Mouse (Mus musculus): ENCODE results near the gene Auts2. TPM values are rescaled to one million over a fixed set of nuclear protein-coding genes. Genes with fewer than 3 reads are reported as not detected.
A peak's percentile ranks its signal among the peaks of the same experiment; 100 is the strongest.

Gene Auts2
- total RNA-seq, 2 experiments from 2014 or later, result 103 to 156 TPM

GRCm38 (mm10) chr5:132033491-132034350 is 509.4 kb downstream of the Auts2 start:
- DNase-seq (ENCODE audit: extremely low spot score in 1 of 2, low spot score in 1 of 2), result no peak

GRCm38 (mm10) chr5:132030941-132031531 is 512.1 kb downstream of the Auts2 start:
- no peak for DNase-seq (ENCODE audit: extremely low spot score in 1 of 2, low spot score in 1 of 2)

- DNase-seq (ENCODE audit: extremely low spot score in 1 of 2, low spot score in 1 of 2), result peak; percentile 56 to 75
These were observed 513.5 kb downstream of the Auts2 start for GRCm38 (mm10) chr5:132029638-132030037.

- DNase-seq (ENCODE audit: extremely low spot score in 1 of 2, low spot score in 1 of 2), result no peak
These were observed 514.1 kb downstream of the Auts2 start for GRCm38 (mm10) chr5:132029038-132029437.

GRCm38 (mm10) chr5:132027859-132028498 is 515.2 kb downstream of the Auts2 start:
- no peak for DNase-seq (ENCODE audit: extremely low spot score in 1 of 2, low spot score in 1 of 2)

- no peak for DNase-seq (ENCODE audit: extremely low spot score in 1 of 2, low spot score in 1 of 2)
These were observed 529.8 kb downstream of the Auts2 start for GRCm38 (mm10) chr5:132013296-132013695.

- no peak for DNase-seq (ENCODE audit: extremely low spot score in 1 of 2, low spot score in 1 of 2)
These were observed 531.3 kb downstream of the Auts2 start for GRCm38 (mm10) chr5:132011795-132012194.

GRCm38 (mm10) chr5:132008703-132009222 is 534.4 kb downstream of the Auts2 start:
- DNase-seq (ENCODE audit: extremely low spot score in 1 of 2, low spot score in 1 of 2), result no peak

DNA sequence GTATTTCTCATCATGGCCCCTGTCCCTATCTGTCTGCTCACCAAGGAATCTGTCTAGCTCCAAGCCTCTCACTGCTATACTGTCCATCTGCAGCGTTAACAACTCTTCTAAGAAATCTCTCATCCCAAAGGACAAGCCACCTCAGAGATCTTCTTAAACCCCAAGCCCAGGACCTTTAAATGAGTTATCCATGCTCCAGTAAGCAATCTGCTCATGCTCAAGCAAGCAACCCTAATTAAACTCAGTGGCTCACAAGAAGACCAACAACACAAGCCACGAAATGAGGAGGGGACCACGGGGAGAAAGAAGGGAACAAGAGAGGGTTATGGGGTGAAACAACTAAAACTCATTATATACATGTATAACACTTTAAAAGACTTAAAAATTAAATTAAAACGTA is 535.2 kb downstream of the Auts2 start:
- DNase-seq (ENCODE audit: extremely low spot score in 1 of 2, low spot score in 1 of 2), result no peak

GRCm38 (mm10) chr5:131992681-131993211 is 550.4 kb downstream of the Auts2 start:
- DNase-seq (ENCODE audit: extremely low spot score in 1 of 2, low spot score in 1 of 2), result no peak

DNA sequence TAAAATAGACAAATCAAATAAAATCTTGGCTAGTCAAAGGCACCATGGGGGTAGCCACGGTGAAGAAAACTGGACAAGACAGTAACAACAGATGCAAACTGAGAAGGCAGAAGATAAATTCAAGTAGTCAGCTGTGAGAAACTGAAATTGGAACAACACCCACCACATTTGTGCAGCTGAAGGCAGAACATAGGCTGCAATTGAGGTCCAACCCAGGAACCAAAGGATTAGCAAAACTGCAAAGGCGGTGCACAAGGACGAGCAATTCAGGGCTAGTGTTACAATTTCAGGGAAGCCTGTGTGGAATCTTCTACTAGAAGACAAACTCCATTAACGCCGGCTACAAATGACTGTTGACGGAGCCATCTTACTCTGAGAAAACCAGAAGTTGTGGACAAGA is 550.9 kb downstream of the Auts2 start:
- no peak for DNase-seq (ENCODE audit: extremely low spot score in 1 of 2, low spot score in 1 of 2)

DNA sequence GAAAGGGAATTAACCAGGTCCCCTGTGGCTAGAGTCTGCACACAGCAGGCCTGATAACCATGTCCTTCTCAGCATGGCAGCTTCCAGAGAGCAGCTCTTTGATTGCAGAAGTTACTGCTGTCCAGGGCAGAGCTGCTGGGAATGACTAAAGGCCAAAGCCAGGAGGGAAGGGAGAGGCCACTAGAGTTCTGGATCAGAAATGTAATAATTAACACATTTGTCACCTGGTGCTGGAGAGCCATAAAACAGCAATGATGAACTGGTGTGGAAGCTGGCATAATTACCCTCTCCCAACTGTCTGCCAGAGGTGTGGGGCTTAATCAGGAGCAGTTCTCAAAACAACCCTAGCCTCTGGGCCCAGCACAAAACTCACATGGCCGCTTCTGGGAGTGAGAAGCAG is 552.6 kb downstream of the Auts2 start:
- no peak for DNase-seq (ENCODE audit: extremely low spot score in 1 of 2, low spot score in 1 of 2)

DNA sequence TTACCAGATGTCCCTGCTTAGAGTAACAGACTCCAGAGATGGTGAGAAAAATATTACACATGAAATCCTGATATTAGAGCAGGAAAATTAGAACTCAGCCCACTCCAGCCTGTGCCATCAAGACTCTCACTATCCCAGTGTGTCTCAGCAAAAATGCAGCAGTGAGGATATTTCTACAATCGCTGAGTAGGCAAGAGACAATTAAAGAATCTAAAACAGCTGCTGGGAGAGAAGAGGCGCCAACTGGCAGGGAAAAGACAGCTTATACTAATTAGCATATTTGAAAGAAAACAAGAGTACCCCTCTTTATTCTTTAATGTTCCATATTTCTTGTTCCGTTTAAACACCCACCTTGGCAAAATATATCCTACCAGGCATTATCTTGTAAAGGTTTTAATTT is 561.7 kb downstream of the Auts2 start:
- DNase-seq (ENCODE audit: extremely low spot score in 1 of 2, low spot score in 1 of 2), result no peak

DNA sequence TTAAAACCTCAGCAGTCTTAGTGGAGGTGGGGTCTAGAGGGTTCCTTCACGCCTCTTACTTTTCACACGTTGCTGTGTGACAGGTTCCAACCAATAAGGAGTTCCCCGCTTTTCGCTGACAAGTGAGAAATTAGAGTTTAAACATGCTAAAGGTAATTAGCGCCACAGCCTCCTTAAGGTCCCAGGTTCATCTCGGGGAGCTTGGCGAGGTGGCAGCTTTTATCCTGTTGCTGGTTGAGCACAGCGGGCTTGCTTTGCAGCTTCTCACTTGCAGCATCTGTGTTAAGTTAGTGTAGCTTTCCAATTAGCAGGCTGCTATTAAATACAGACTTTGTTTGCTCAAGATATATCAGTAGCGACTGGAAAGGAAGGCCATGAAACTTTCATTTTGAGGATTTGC is 564.2 kb downstream of the Auts2 start:
- no peak for DNase-seq (ENCODE audit: extremely low spot score in 1 of 2, low spot score in 1 of 2)

DNA sequence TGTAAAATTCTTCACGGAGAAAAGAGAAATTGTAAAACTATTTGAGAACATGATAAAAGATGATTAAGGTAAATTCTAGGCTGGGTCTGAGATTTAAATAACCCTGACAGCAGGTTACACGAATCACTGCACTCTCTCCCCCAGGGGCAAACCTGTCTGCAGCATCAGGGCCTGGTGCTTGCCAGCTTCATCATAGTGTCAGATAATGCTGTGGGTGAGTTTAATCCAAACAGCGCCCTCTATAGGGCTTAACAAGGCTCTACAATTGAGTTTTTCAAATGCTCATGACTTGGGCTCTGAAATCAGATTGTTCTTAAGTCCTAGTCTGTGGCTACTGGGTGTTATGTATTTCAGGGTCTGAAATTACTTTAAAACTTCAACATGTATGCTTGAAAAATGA is 565.6 kb downstream of the Auts2 start:
- DNase-seq (ENCODE audit: extremely low spot score in 1 of 2, low spot score in 1 of 2), result no peak

- no peak for DNase-seq (ENCODE audit: extremely low spot score in 1 of 2, low spot score in 1 of 2)
These were observed 571.2 kb downstream of the Auts2 start for GRCm38 (mm10) chr5:131971901-131972300.

DNA sequence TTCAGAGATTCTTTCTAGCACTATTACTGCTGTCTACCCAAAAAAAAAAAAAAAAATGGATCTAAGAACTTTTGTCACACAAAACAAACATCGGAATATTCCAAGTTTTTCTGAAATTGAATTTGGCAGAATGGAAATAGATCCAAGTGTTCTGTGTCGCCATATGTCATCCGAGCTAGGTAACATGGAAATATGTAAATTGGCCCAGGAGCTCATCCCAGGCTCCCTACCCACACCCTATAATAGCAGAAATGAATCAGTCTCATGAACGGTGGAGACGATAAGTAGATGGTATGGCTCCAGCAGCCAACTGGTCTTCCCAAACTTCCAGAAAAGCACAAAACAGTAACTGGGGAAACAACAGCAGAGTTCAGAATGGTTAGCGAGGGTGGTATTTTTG is 577.6 kb downstream of the Auts2 start:
- DNase-seq (ENCODE audit: extremely low spot score in 1 of 2, low spot score in 1 of 2), result no peak

- no peak for DNase-seq (ENCODE audit: extremely low spot score in 1 of 2, low spot score in 1 of 2)
These were observed 579.6 kb downstream of the Auts2 start for GRCm38 (mm10) chr5:131963565-131963964.

GRCm38 (mm10) chr5:131961859-131962258 is 581.3 kb downstream of the Auts2 start:
- DNase-seq (ENCODE audit: extremely low spot score in 1 of 2, low spot score in 1 of 2), result no peak

GRCm38 (mm10) chr5:131960432-131960831 is 582.7 kb downstream of the Auts2 start:
- no peak for DNase-seq (ENCODE audit: extremely low spot score in 1 of 2, low spot score in 1 of 2)

GRCm38 (mm10) chr5:131956998-131957397 is 586.1 kb downstream of the Auts2 start:
- DNase-seq (ENCODE audit: extremely low spot score in 1 of 2, low spot score in 1 of 2), result no peak
